Mouse (Mus musculus) lung, adult 2 months (tissue): ENCODE data around the gene Per1. TPM values are rescaled to one million over a fixed set of nuclear protein-coding genes. Genes with fewer than 3 reads are reported as not detected.

Experiments
- DNase-seq: peaks from one replicate; pipeline ENCODE4 v3.0.0; 2022
- H3K4me1 ChIP-seq: fragments of 200-500 bp; 2 replicates; pipeline ENCODE4 v1.6.1; 2011; ENCODE audit warnings: low read length; ENCODE audit not compliant: control insufficient read depth, insufficient read depth
- H3K4me3 ChIP-seq: fragments of 200-500 bp; replicated peaks from 2 replicates; pipeline ENCODE3; 2011; ENCODE audit warnings: low read depth, mild to moderate bottlenecking, control low read depth, low read length; ENCODE audit errors: extremely low read depth
- CTCF ChIP-seq: fragments of 200-500 bp; IDR thresholded peaks from 2 replicates; pipeline ENCODE4 v1.5.1; 2011; ENCODE audit warnings: mild to moderate bottlenecking, low read length, control low read depth; ENCODE audit not compliant: insufficient read depth
- POLR2A ChIP-seq: fragments of 200-500 bp; IDR thresholded peaks from 2 replicates; pipeline ENCODE4 v1.6.1; 2011; ENCODE audit warnings: low read depth, mild to moderate bottlenecking, control low read depth, low read length, borderline replicate concordance; ENCODE audit errors: extremely low read depth
- WGBS: fragments of 180-500 bp; shearing (Covaris S2); methylation state at CpG from one replicate; pipeline ENCODE4 v1.1.7; 2018; 5-methylcytosine and 5-hydroxymethylcytosine counted together
- polyA plus RNA-seq: library from polyadenylated mRNA; depleted of rRNA; stranded (reverse); fragments of >200 nt; gene quantifications from 2 replicates; pipeline ENCODE4 v1.2.3, GENCODE M21; 2012

The Per1 gene
- polyA plus RNA-seq, 1 experiment: 36.8 TPM

DNA sequence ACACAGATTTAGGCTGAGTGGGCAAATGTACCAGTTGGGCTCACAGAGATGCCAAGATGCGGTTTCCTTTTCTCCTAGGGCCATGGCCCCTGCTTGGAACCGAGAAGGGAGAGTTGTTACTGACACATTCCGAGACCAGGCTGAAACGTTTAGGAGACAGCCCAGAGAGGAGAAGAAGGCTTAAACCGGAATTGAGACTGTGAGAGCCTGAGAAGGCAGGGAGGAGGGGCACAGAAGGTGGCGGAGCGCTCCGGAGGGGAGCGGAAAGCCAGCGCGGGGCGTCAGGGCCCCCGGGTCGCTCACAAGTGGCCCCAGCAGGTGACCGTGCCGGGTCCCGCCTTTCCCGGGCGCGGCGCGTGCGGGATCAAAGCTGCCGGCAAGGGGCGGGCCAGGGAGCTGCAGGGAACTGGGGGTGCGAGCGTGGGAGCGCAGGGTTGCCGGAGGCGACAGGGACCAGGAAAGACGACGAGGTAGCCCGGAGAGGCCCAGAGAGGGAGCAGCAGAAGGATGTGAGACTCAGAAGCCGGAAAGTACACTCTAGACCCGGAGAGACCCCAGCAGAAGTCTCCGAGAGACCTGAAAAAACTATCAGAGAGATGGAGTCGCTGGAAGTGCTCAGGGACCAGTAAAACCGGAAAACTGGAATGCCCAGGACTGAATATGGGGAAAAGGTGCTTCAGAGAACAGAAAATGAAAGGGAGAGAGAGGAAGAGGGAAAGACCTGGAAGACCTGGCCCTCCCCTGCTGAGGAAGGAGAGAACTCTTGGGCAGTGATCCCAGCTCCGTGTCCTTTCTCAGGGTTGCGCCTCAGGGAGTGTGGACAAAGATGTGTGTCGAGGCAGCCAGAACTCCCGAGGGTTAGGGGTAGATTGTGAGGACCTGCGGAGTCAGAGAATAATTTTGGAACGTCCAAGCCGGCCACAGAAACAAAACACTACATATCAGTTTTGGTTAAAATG, 23.0 kb downstream of the Per1 start:
- peak; percentile 80 for DNase-seq
- Histone ChIP-seq H3K4me3 (peak overlapping the region; percentile 76), H3K4me1 (peaks cover under 1% of the 10 kb centered on the region; the same call in 1 of the 2 replicates)
- under 1% methylated on average over 45 of the region's 45 CpGs for WGBS
- TF ChIP-seq CTCF (no peak), POLR2A (0 out of 2 replicates have a peak, but pooled peaks have one; percentile 20)

DNA sequence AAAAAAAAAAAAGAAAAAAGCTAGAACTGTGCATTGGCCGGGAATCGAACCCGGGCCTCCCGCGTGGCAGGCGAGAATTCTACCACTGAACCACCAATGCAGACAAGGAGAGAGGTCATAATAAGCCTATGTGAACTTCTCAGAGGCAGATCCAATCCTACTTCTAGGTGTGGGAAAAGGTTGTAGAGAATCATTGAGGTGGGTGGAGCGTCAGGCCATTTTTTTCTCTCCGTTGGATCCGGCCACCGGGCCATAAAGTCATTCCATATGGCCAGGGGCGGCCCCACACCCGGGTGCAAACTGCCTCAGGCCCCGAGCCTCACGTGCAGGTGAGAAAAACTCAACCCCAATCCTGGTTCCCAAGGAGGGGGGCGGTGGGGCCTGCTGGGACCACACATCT, 23.7 kb downstream of the Per1 start:
- WGBS: 3% methylated on average over 15 of the region's 15 CpGs
- no peak for TF ChIP-seq CTCF
- TF ChIP-seq POLR2A: no peak
- peak overlapping the region; percentile 76 for H3K4me3 ChIP-seq
- DNase-seq: peak; percentile 84
- peaks cover 3% of the 10 kb centered on the region; the same call in 1 of the 2 replicates for H3K4me1 ChIP-seq

GRCm38 (mm10) chr11:69119446-69120155, 24.6 kb downstream of the Per1 start:
- TF ChIP-seq CTCF (no peak), POLR2A (no peak)
- WGBS: 73% methylated on average over 14 of the region's 14 CpGs
- no peak overlapping the region for H3K4me3 ChIP-seq

DNA sequence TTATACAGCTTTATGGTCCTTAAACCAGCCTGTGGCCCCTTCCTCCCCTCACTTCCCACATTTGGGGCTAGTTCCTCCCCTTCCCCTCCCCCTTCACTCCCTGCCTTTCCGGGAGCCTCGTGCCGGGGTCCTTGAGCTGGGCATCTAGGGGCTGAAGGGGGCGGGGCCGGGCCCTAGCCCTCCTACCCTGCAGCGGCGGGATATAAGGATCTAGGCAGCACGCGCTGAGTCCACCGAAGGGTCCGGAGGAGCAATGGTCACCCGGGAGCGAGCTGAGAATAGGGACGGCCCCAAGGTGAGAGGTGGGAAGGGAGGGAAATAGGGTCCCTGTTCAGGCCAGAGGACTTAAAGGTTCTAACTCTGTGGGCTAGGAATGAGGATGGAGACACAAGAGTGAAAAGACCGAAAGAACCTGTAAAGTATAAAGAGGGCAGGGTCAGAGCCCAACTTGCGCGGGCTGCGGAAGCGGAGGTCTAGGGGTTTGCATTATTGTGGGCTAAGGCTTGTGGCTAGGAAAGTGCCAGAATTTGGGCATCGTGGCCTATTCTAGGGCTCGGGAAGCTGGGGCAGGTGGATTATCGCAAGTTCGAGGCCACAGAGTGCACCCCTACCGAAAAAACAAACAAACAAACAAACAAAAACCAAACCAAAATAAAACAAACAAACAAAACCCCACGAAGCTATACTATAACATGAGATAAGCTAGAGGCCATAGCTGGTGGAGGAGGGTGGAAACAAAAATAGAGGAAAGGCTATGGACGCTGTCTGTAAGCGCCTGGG, 25.4 kb downstream of the Per1 start, which contains the start of gene Hes7:
TSS of gene Hes7 (plus strand) at position 184 of the 780 bp plus-strand sequence.
- no peak for DNase-seq
- WGBS: 20% methylated on average over 27 of the region's 27 CpGs
- TF ChIP-seq CTCF (no peak), POLR2A (no peak)
- Histone ChIP-seq H3K4me1 (peaks cover 3% of the 10 kb centered on the region; the same call in 1 of the 2 replicates), H3K4me3 (peak within 1 kb of the TSS; percentile 74)

More at GRCm38 (mm10) chr11:69119446-69120155, 24.6 kb downstream of the Per1 start:
- DNase-seq: no peak
- H3K4me1 ChIP-seq: peaks cover 3% of the 10 kb centered on the region; the same call in 1 of the 2 replicates

GRCm38 (mm10) chr11:69121001-69121740, 26.2 kb downstream of the Per1 start:
- Histone ChIP-seq H3K4me1 (peaks cover 9% of the 10 kb centered on the region; the same call in 1 of the 2 replicates), H3K4me3 (peak overlapping the region; percentile 74)
- 6% methylated on average over 33 of the region's 33 CpGs for WGBS
- no peak for TF ChIP-seq CTCF
- no peak for TF ChIP-seq POLR2A
- DNase-seq: peak; percentile 54

GRCm38 (mm10) chr11:69121741-69122335, 26.8 kb downstream of the Per1 start:
- TF ChIP-seq POLR2A: no peak
- TF ChIP-seq CTCF: no peak
- peaks cover 9% of the 10 kb centered on the region; the same call in 1 of the 2 replicates for H3K4me1 ChIP-seq
- H3K4me3 ChIP-seq: peak overlapping the region; percentile 74
- 3% methylated on average over 32 of the region's 32 CpGs for WGBS
- DNase-seq: no peak

DNA sequence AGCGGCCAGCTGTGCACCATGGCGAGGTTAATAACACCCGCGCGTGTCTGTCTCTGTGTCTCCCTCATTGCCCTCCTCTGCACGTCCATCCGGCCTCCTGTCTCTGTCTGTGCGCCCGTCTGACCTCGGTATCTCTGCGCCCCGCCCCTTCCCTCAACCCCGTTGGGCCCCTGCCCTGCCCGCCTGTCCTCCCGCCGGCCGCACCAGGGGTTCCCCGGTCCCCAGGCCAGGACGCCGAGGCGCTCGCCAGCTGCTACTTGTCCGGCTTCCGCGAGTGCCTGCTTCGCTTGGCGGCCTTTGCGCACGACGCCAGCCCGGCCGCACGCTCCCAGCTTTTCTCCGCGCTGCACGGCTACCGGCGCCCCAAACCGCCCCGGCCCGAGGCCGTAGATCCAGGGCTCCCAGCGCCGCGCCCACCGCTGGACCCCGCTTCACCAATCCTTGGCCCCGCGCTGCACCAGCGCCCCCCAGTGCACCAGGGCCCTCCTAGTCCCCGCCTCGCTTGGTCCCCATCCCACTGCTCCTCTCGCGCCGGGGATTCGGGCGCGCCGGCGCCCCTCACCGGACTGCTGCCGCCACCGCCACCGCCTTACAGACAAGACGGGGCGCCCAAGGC, 27.4 kb downstream of the Per1 start, which contains the start of gene 9130213A22Rik:
TSS of gene 9130213A22Rik (minus strand) at position 254 of the 616 bp plus-strand sequence.
- Histone ChIP-seq H3K4me3 (peak within 1 kb of the TSS; percentile 74), H3K4me1 (peaks cover 9% of the 10 kb centered on the region; the same call in 1 of the 2 replicates)
- TF ChIP-seq POLR2A (no peak; the same call in 1 of the 2 replicates), CTCF (peak; percentile 29; the same call in 1 of the 2 replicates)
- DNase-seq: peak; percentile 87
- WGBS: under 1% methylated on average over 62 of the region's 66 CpGs

- DNase-seq: peak; percentile 83
- under 1% methylated on average over 29 of the region's 29 CpGs for WGBS
- H3K4me1 ChIP-seq: peaks cover 9% of the 10 kb centered on the region; the same call in 1 of the 2 replicates
- peak overlapping the region; percentile 74 for H3K4me3 ChIP-seq
- no peak for TF ChIP-seq POLR2A
- no peak for TF ChIP-seq CTCF
These were observed 28.2 kb downstream of the Per1 start for GRCm38 (mm10) chr11:69123056-69123692.
